In genomic region chr2:158233106-158233505, GRCm38 (mm10) we compare ENCODE assay signal across 27 mouse cellular contexts. TPM values are rescaled to one million over a fixed set of nuclear protein-coding genes. Genes with fewer than 3 reads are reported as not detected.
DNase-seq lines count a peak whose midpoint lies in the region; ATAC-seq and TF ChIP-seq lines count a peak whose summit lies in the region.
"Had no signal": no experiment of that assay in that cellular context is flagged by ENCODE, and none has a peak within 500 bp of the region (broad histone marks: within the 10 kb centered on the region; RNA-seq: fewer than 3 reads in every experiment).

No protein-coding gene starts in this region.

- no peaks in the 10 kb centered on the region for H3K9me3 ChIP-seq in MEL (replicated peaks; ENCODE audit: insufficient read depth, low read length)
- H3K9me3 ChIP-seq in stomach, postnatal 0 days (ENCODE audit: control insufficient read depth, low read length) = no peaks in the 10 kb centered on the region
- H3K9me3 ChIP-seq in hindbrain, embryonic 10.5 days = no peaks in the 10 kb centered on the region; the same call in 1 of the 2 replicates
- H3K9me3 ChIP-seq in hindbrain, postnatal 0 days (ENCODE audit: low read length) = no peaks in the 10 kb centered on the region
- H3K9me3 ChIP-seq: embryonic facial prominence, embryonic 15.5 days; forebrain, embryonic 15.5 days; heart, embryonic 15.5 days; hindbrain, embryonic 13.5 days; intestine, embryonic 15.5 days; kidney, embryonic 15.5 days had no signal

- H3K4me3 ChIP-seq in MEL (ENCODE audit: control insufficient read depth in 1 of 2, insufficient read depth in 1 of 2, low read depth in 2 of 2, low read length in 2 of 2) = no peak overlapping the region
- no peak overlapping the region for H3K4me3 ChIP-seq in stomach, postnatal 0 days (ENCODE audit: low read depth, low read length)
- no peak overlapping the region for H3K4me3 ChIP-seq in hindbrain, embryonic 10.5 days
- no peak overlapping the region for H3K4me3 ChIP-seq in hindbrain, postnatal 0 days (ENCODE audit: low read length)
- H3K4me3 ChIP-seq: embryonic facial prominence, embryonic 15.5 days; erythroblast, embryonic 14.5 days; forebrain, embryonic 15.5 days; heart, adult 2 months; heart, embryonic 15.5 days; hindbrain, embryonic 13.5 days; intestine, embryonic 15.5 days; kidney, embryonic 15.5 days had no signal

- H3K4me2 ChIP-seq in stomach, postnatal 0 days (replicated peaks; ENCODE audit: low read depth) = no peak overlapping the region
- H3K4me2 ChIP-seq in hindbrain, postnatal 0 days (ENCODE audit: low read depth, low read length) = no peak overlapping the region
- H3K4me2 ChIP-seq: embryonic facial prominence, embryonic 15.5 days; forebrain, embryonic 15.5 days; heart, embryonic 11.5 days; heart, embryonic 15.5 days; hindbrain, embryonic 13.5 days; intestine, embryonic 15.5 days; kidney, embryonic 15.5 days had no signal

- peak; percentile 53; the same call in 1 of the 2 replicates for ATAC-seq in common myeloid progenitor, adult 5-6 weeks (replicated peaks; ENCODE audit: low read depth, poor library complexity, severe bottlenecking)
- ATAC-seq in stomach, postnatal 0 days (ENCODE audit: low FRiP score, low TSS enrichment) = 0 out of 2 replicates have a peak, but pooled peaks have one; percentile 42
- no peak for ATAC-seq in hindbrain, postnatal 0 days
- ATAC-seq: CD4-positive, CD25-positive, alpha-beta regulatory T cell, adult 4 months; forebrain, embryonic 15.5 days; intestine, embryonic 15.5 days had no signal

- TF ChIP-seq EP300 in MEL (IDR thresholded peaks at IDR 0.05; ENCODE audit: low read depth in 1 of 2, low read length in 2 of 2) = no peak
- TF ChIP-seq EP300 in stomach, postnatal 0 days (optimal IDR thresholded peaks at IDR 0.05) = no peak

- TF ChIP-seq CTCF in MEL (IDR thresholded peaks at IDR 0.05 in 2 of 3, conservative IDR thresholded peaks at IDR 0.05 in 1 of 3; ENCODE audit: control insufficient read depth in 1 of 3, insufficient read depth in 1 of 3, low read depth in 2 of 3, low read length in 3 of 3, poor library complexity in 1 of 3, severe bottlenecking in 1 of 3) = no peak
- no peak for TF ChIP-seq CTCF in stomach, postnatal 0 days (IDR thresholded peaks at IDR 0.05; ENCODE audit: low read depth)
- TF ChIP-seq CTCF in hindbrain, postnatal 0 days (IDR thresholded peaks at IDR 0.05; ENCODE audit: low read depth) = no peak

- H3K9ac ChIP-seq in MEL (ENCODE audit: control insufficient read depth, low read depth, low read length, poor library complexity, severe bottlenecking) = no peak overlapping the region
- no peak overlapping the region for H3K9ac ChIP-seq in stomach, postnatal 0 days (ENCODE audit: low read length)
- H3K9ac ChIP-seq in hindbrain, postnatal 0 days (replicated peaks; ENCODE audit: low read length) = no peak overlapping the region
- H3K9ac ChIP-seq: embryonic facial prominence, embryonic 15.5 days; forebrain, embryonic 15.5 days; heart, embryonic 15.5 days; hindbrain, embryonic 13.5 days; intestine, embryonic 15.5 days; kidney, embryonic 15.5 days had no signal

- no peaks in the 10 kb centered on the region for H3K36me3 ChIP-seq in MEL (ENCODE audit: control insufficient read depth in 1 of 2, insufficient read depth in 2 of 2, low read length in 2 of 2)
- no peaks in the 10 kb centered on the region for H3K36me3 ChIP-seq in stomach, postnatal 0 days (ENCODE audit: control insufficient read depth, insufficient read depth, low read length)
- no peaks in the 10 kb centered on the region for H3K36me3 ChIP-seq in hindbrain, embryonic 10.5 days
- no peaks in the 10 kb centered on the region for H3K36me3 ChIP-seq in hindbrain, postnatal 0 days (ENCODE audit: insufficient read depth, low read length)
- H3K36me3 ChIP-seq: embryonic facial prominence, embryonic 15.5 days; forebrain, embryonic 15.5 days; heart, embryonic 15.5 days; hindbrain, embryonic 13.5 days; intestine, embryonic 15.5 days; kidney, embryonic 15.5 days had no signal

- no peak for TF ChIP-seq POLR2A in MEL (IDR thresholded peaks at IDR 0.05; ENCODE audit: control insufficient read depth in 1 of 2, insufficient read depth in 1 of 2, low read depth in 1 of 2, low read length in 2 of 2, poor library complexity in 1 of 2)

- no peaks in the 10 kb centered on the region for H3K79me2 ChIP-seq in MEL (ENCODE audit: control insufficient read depth, insufficient read depth, low read length, poor library complexity)

- H3K27ac ChIP-seq in MEL (ENCODE audit: control insufficient read depth, low read depth, low read length) = no peak overlapping the region
- no peak overlapping the region for H3K27ac ChIP-seq in stomach, postnatal 0 days (replicated peaks)
- no peak overlapping the region for H3K27ac ChIP-seq in hindbrain, embryonic 10.5 days
- no peak overlapping the region for H3K27ac ChIP-seq in hindbrain, postnatal 0 days
- H3K27ac ChIP-seq: embryonic facial prominence, embryonic 15.5 days; forebrain, embryonic 15.5 days; heart, adult 2 months; heart, embryonic 15.5 days; hindbrain, embryonic 13.5 days; intestine, embryonic 15.5 days had no signal

- no peak for TF ChIP-seq RAD21 in MEL (IDR thresholded peaks at IDR 0.05; ENCODE audit: low read depth, low read length)

- DNase-seq in 416B (ENCODE audit: low read depth) (peak; percentile 49), MEL (ENCODE audit: low read depth, low spot score) (peak; percentile 27), adipocyte (ENCODE audit: low spot score) (no peak)
- DNase-seq in stomach, postnatal 0 days (ENCODE audit: low spot score) = no peak
- DNase-seq in hindbrain, embryonic 10.5 days (ENCODE audit: low spot score) = no peak
- no peak for DNase-seq in hindbrain, postnatal 0 days (ENCODE audit: low spot score)
- DNase-seq: adrenal gland, postnatal 14 days; cerebellum, adult 2 months; embryo, embryonic 11 days; gastrocnemius, postnatal 10 days; heart, adult 2 months; heart, postnatal 4 days; kidney, adult 2 months had no signal

- H3K4me1 ChIP-seq in MEL (ENCODE audit: control insufficient read depth in 1 of 2, insufficient read depth in 2 of 2, low read length in 2 of 2) = no peaks in the 10 kb centered on the region
- H3K4me1 ChIP-seq in stomach, postnatal 0 days (replicated peaks; ENCODE audit: control insufficient read depth, insufficient read depth) = no peaks in the 10 kb centered on the region
- peaks cover 44% of the 10 kb centered on the region for H3K4me1 ChIP-seq in hindbrain, embryonic 10.5 days (replicated peaks)
- H3K4me1 ChIP-seq in hindbrain, postnatal 0 days (ENCODE audit: insufficient read depth, low read length) = peaks cover 10% of the 10 kb centered on the region; the same call in 1 of the 2 replicates

- WGBS in stomach, postnatal 0 days = 47% methylated on average over 3 of the region's 3 CpGs
- WGBS in hindbrain, embryonic 10.5 days = 78% methylated on average over 3 of the region's 3 CpGs
- WGBS in hindbrain, postnatal 0 days = 73% methylated on average over 3 of the region's 3 CpGs

- peaks cover 0 to 4% of the 10 kb centered on the region in 2 experiments; a peak in 2 of 4 replicates for H3K27me3 ChIP-seq in MEL (ENCODE audit: control insufficient read depth in 1 of 2, insufficient read depth in 2 of 2, low read length in 2 of 2)
- no peaks in the 10 kb centered on the region for H3K27me3 ChIP-seq in stomach, postnatal 0 days (ENCODE audit: control insufficient read depth, insufficient read depth, low read length)
- peaks cover 18% of the 10 kb centered on the region for H3K27me3 ChIP-seq in hindbrain, embryonic 10.5 days (ENCODE audit: insufficient read depth, poor library complexity, severe bottlenecking)
- H3K27me3 ChIP-seq in hindbrain, postnatal 0 days (ENCODE audit: insufficient read depth, low read length) = no peaks in the 10 kb centered on the region
- H3K27me3 ChIP-seq: embryonic facial prominence, embryonic 15.5 days; forebrain, embryonic 15.5 days; hindbrain, embryonic 13.5 days; intestine, embryonic 15.5 days had no signal

TF ChIP-seq in MEL, 35 proteins besides CTCF, POLR2A, EP300 and RAD21 (continues in another document):
- no peak for TF ChIP-seq GABPA (IDR thresholded peaks at IDR 0.05; ENCODE audit: low read depth, low read length)
- TF ChIP-seq ETS1 (IDR thresholded peaks at IDR 0.05; ENCODE audit: low read depth, low read length) = no peak
- no peak for TF ChIP-seq E2F4 (IDR thresholded peaks at IDR 0.05; ENCODE audit: borderline replicate concordance, low read depth, low read length)
- no peak for TF ChIP-seq MEF2A (IDR thresholded peaks at IDR 0.05; ENCODE audit: extremely low read depth, insufficient replicate concordance, low read depth, low read length, poor library complexity, severe bottlenecking)
- TF ChIP-seq TBP (IDR thresholded peaks at IDR 0.05; ENCODE audit: low read depth, low read length) = no peak
- no peak for TF ChIP-seq RCOR1 (IDR thresholded peaks at IDR 0.05; ENCODE audit: low read depth, low read length)
- no peak for TF ChIP-seq POLR2AphosphoS2 (IDR thresholded peaks at IDR 0.05; ENCODE audit: low read length)
- no peak for TF ChIP-seq HCFC1 (IDR thresholded peaks at IDR 0.05; ENCODE audit: low read depth, low read length)
- TF ChIP-seq MAZ (IDR thresholded peaks at IDR 0.05; ENCODE audit: low read depth, low read length) = no peak
- no peak for TF ChIP-seq ELF1 (IDR thresholded peaks at IDR 0.05; ENCODE audit: low read depth, low read length)
- TF ChIP-seq ZNF384 (IDR thresholded peaks at IDR 0.05; ENCODE audit: low read depth, low read length) = no peak
- TF ChIP-seq ZC3H11A (IDR thresholded peaks at IDR 0.05; ENCODE audit: low read depth, low read length) = no peak

RNA-seq across cellular contexts. Expression of gene D630003M21Rik, which starts 4.1 kb away (rescaled TPM):
- total RNA-seq in MEL (2012; rRNA removed) = not detected in 2 replicates
- polyA plus RNA-seq in MEL (2012; ENCODE audit: insufficient read depth in 1 of 2, insufficient read length in 2 of 2, low read depth in 1 of 2, low replicate concordance in 2 of 2, missing spikeins in 1 of 2) = under 1 TPM in 1 of 2 experiments, not detected in 1; 0.10 TPM
- not detected in 2 replicates for total RNA-seq in common myeloid progenitor, adult 5-6 weeks (2017)
- 1.7 TPM in 2 replicates for polyA plus RNA-seq in stomach, postnatal 0 days (2015; fragmentation: Nextera tagmentation; extraction: Ambion mirVana)
- polyA plus RNA-seq in hindbrain, embryonic 10.5 days (2016; fragmentation: Nextera tagmentation; extraction: Ambion mirVana) = 3.7 and 4.9 TPM in 2 replicates
- 6.0 and 7.8 TPM in 2 replicates for total RNA-seq in hindbrain, postnatal 0 days (2014; rRNA removed)
- 1.8 and 2.3 TPM in 2 replicates for polyA plus RNA-seq in hindbrain, postnatal 0 days (2015; fragmentation: Nextera tagmentation; extraction: Ambion mirVana)
- polyA plus RNA-seq: CD4-positive, CD25-positive, alpha-beta regulatory T cell, adult 4 months had no signal

RNA-seq across cellular contexts. Expression of gene Bpi, which starts 24.8 kb away (rescaled TPM):
- not detected in 2 replicates for total RNA-seq in MEL (2012; rRNA removed)
- polyA plus RNA-seq in MEL (2012; ENCODE audit: insufficient read depth in 1 of 2, insufficient read length in 2 of 2, low read depth in 1 of 2, low replicate concordance in 2 of 2, missing spikeins in 1 of 2) = under 1 TPM in 1 of 2 experiments, not detected in 1; 0.10 TPM
- total RNA-seq in common myeloid progenitor, adult 5-6 weeks (2017) = not detected in 2 replicates
- polyA plus RNA-seq in stomach, postnatal 0 days (2015; fragmentation: Nextera tagmentation; extraction: Ambion mirVana) = not detected in 2 replicates
- not detected in 2 replicates for polyA plus RNA-seq in hindbrain, embryonic 10.5 days (2016; fragmentation: Nextera tagmentation; extraction: Ambion mirVana)
- not detected in 2 replicates for total RNA-seq in hindbrain, postnatal 0 days (2014; rRNA removed)
- not detected in 2 replicates for polyA plus RNA-seq in hindbrain, postnatal 0 days (2015; fragmentation: Nextera tagmentation; extraction: Ambion mirVana)
- total RNA-seq: adrenal gland, postnatal 14 days; gastrocnemius, postnatal 10 days; gastrocnemius, postnatal 4 days; heart, postnatal 4 days had no signal
- polyA plus RNA-seq: CD4-positive, CD25-positive, alpha-beta regulatory T cell, adult 4 months; cerebellum, adult 2 months; embryonic facial prominence, embryonic 11.5 days; embryonic facial prominence, embryonic 15.5 days; erythroblast, embryonic 14.5 days; forebrain, embryonic 11.5 days; forebrain, embryonic 15.5 days; frontal cortex, adult 2 months; heart, adult 2 months; heart, embryonic 11.5 days; heart, embryonic 15.5 days; hindbrain, embryonic 13.5 days; intestine, embryonic 15.5 days had no signal

Comparison
In these comparisons a context has a peak if more than half of its experiments do, and no peak if none do; other contexts are left out.
1. DNase-seq: peak in 416B (single experiment) and MEL (single experiment); none in stomach, postnatal 0 days (single experiment), hindbrain, embryonic 10.5 days (single experiment), adipocyte (single experiment) and hindbrain, postnatal 0 days (single experiment).